Mouse (Mus musculus) layer of hippocampus, adult 11-12 months (tissue): ENCODE data around the gene Aldh3b1.

Experiments
- DNase-seq: peaks from one replicate; pipeline ENCODE4 v3.0.0; 2022; ENCODE audit warnings: low spot score

Aldh3b1 gene

DNA sequence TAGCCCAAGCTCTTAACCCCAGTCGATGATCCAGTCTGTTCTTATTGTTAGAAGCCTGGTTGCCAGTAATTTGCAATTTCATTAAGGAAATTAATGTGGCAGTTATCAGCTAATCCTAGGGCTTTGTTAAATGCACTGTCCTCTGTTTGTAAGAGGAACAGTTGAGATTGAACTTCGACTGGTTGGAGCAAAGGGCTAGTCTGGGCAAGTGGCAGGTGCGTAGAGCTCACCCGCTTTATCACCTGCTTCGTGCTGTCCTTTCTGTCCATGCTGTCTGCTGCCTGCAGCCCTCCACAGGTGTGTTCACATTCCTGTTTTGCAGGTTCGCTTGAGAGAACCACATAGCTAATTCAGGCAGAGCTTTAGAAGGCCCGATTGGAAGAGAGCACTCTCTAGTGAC lies 54.6 kb downstream of the Aldh3b1 start:
- DNase-seq, result no peak

DNA sequence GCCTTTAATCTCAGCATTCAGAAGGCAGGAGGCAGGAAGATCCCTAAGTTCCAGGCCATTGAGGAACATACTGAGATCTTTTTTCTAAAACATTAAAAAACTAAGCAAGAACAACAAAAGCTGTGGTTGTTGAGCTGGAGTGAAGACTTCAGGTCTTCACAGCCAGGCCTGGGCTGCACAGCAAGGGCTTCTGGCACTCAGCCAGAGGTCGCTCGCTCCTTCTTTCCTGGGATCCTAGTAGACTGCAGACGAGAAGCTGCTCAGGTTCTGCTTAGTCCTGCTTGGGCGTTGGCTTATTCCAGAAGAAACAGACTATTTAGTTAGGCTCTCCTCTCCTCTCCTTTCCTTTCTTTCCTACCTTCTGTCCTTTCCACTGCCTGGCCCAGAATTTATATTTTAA lies 57.2 kb downstream of the Aldh3b1 start:
- no peak for DNase-seq

DNA sequence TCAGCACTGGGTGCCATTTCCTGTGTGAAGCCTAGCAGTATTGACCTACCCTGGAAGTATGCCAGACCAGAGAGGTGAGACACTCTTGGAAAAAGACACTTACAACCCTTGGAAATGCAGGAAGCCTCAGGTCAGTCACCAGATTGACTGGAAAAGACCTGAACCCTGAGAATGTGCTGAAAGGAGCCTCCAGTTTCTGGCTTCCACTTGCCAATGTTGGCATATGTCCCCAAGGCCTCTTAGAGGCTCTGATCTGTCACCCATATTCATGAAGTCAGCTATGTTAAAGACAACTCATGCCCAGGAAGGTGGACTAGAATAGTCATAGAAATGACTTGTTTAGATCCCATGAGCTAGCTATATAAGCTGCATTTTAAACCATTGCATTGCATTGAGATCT lies 58.1 kb downstream of the Aldh3b1 start:
- no peak for DNase-seq

DNA sequence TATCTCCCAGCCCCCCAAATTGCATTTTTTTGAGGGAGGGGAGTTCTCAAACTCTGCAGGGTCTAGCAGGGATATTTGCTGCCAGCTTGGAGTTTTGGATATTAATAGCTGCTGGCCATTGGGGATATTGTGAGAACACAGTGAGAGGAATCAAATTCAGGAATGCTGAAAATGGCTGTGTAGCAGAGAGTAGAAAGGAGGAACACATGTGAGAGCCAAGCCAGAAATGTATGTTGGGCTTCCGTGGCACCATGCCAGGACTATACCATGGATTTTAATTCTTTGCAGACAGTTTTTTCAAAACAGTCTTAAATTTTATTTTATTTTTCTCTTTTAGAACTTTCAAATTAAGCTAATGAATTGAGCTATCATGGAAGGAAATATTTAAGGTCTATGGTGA lies 61.3 kb downstream of the Aldh3b1 start:
- no peak for DNase-seq

DNA sequence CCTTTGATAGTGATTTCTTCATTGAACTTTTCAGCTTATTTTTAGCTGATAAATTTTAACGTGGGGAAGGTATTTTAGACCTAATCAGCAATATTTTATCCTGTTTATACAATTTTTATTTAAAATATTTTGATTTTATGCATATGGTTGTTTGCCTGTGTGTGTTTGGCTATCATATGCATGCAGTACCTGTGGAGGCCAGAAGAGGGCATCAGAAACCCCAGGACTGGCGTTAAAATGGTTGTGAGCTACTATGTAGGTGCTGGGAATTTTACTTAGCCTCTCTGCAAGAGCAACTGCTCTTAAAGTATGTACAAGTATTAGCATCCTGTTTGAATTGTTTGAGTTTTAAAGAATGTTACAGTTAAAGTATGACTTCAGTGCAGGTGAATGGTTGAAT lies 64.6 kb downstream of the Aldh3b1 start:
- no peak for DNase-seq
